Mouse (Mus musculus) brown adipose tissue, adult 24 weeks (tissue): ENCODE data around the gene Hba-a1. TPM values are rescaled to one million over a fixed set of nuclear protein-coding genes. Genes with fewer than 3 reads are reported as not detected.
"Not testable (repeated sequence)": the region's sequence is repeated elsewhere in the genome, so short reads cannot be mapped to it uniquely, and the experiment has no call there.

Source experiments
- H3K27ac ChIP-seq: fragments of 200-500 bp; replicated peaks from 2 replicates; pipeline ENCODE4 v1.5.1; 2012; ENCODE audit warnings: low read depth, mild to moderate bottlenecking, low read length
- H3K4me1 ChIP-seq: fragments of 200-500 bp; 2 replicates; pipeline ENCODE4 v1.6.1; 2012; ENCODE audit warnings: low read length, mixed read lengths; ENCODE audit not compliant: control insufficient read depth, insufficient read depth, insufficient read length
- H3K4me3 ChIP-seq: fragments of 200-500 bp; 2 replicates; pipeline ENCODE4 v1.5.1; 2012; ENCODE audit warnings: low read depth, mild to moderate bottlenecking, low read length, moderate library complexity; ENCODE audit not compliant: insufficient read depth
- polyA plus RNA-seq: library from polyadenylated mRNA; stranded (reverse); fragments of >200 nt; gene quantifications from 2 replicates; pipeline ENCODE4 v1.2.4, GENCODE M21; 2012; ENCODE audit not compliant: missing spikeins, insufficient read depth, insufficient read length

Gene Hba-a1
- polyA plus RNA-seq, 1 experiment: 66.6 TPM

DNA sequence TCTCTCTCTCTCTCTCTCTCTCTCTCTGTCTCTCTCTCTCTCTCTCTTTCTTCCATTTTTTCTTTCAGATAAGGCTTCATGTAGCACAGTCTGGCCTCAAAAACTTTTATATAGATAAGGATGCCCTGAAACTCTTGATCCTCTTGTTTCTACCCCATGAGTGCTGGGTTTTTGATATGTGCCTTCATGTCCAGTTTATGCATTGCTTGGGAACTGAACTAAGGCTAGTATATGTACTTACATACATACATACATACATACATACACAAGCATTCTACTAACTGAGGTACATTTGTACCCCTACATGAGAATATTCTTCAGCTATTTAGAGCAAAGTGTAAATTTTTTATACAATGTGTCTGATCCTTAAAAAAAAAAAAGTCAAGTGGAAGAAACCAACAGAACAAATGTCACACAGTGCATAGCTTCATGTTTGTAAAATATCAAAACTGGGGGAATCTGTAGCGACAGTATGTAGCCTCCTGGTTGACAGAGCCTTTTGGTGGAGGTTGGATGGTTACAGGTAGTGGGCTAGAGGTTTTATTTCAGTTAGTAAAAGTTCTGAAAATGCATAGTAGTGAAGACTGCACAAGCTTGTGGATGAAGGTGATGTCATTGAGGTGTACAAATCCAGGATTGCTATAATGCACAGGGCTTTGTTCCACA is 14.7 kb downstream of the Hba-a1 start:
- Histone ChIP-seq H3K27ac (no peak overlapping the region), H3K4me3 (no peak overlapping the region), H3K4me1 (no peaks in the 10 kb centered on the region)

DNA sequence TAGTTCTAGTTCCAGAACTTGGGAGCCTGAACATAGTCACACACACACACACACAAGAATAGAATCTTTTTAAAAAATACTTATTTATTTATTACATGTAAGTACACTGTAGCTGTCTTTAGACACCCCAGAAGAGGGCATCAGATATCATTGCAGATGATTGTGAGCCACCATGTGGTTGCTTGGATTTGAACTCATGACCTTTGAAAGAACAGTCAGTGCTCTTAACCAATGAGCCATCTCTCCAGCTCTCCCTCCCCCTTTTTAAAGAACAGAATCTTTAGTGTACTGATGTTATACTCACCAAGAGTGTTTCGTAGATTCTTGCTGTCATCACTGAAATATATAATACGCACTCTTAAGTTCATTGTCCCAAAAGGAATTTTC is 15.2 kb downstream of the Hba-a1 start:
- no peak overlapping the region for H3K4me3 ChIP-seq
- no peaks in the 10 kb centered on the region for H3K4me1 ChIP-seq
- no peak overlapping the region for H3K27ac ChIP-seq

- H3K4me1 ChIP-seq, H3K4me3 ChIP-seq, H3K27ac ChIP-seq: not testable (repeated sequence)
Measured at GRCm38 (mm10) chr11:32299865-32300264, 16.6 kb downstream of the Hba-a1 start, which contains the start of gene Hbq1a. Gene Hbq1a (plus strand): TSS chr11:32300069.

DNA sequence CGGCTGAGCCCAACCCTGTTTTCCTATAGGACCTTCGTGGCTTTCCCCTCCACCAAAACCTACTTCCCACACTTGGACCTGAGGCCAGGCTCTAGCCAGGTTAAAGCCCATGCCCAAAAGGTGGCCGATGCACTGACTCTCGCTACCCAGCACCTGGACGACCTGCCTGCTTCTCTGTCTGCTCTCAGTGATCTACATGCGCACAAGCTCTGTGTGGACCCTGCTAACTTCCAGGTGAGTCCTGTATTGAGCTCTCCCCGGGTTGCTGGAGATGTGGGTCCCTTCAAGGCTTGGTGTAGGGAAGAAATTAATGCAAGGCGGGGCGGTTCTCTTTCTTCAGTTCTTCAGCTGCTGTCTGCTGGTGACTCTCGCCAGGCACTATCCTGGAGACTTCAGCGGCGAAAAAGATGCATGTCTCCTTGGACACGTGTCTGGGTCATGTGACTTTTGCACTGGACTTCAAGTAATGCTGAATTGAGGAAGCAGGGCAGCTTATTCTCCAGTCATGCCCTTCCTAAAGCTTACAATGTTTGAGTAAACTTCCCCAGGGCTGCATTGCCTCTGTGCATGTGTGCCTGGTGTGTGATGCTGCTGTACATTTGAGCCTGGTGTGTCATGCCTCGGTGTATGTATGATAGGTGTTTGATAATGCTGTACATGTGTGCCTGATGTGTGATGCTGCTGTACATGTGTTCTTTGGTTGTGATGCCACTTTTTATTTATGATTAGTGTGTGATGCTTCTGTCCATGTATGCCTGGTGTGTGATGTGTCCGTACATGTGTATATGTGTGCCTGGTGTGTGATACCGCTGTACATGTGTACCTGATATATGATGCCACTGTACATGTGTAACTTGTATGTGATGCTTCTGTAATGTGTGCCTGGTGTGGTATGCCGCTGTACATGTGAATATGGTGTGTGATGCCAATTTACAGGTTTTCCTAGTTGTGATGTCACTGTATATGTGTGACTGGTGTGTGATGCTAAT is 17.3 kb downstream of the Hba-a1 start:
- Histone ChIP-seq H3K27ac (no peak overlapping the region), H3K4me1 (no peaks in the 10 kb centered on the region), H3K4me3 (no peak overlapping the region)

DNA sequence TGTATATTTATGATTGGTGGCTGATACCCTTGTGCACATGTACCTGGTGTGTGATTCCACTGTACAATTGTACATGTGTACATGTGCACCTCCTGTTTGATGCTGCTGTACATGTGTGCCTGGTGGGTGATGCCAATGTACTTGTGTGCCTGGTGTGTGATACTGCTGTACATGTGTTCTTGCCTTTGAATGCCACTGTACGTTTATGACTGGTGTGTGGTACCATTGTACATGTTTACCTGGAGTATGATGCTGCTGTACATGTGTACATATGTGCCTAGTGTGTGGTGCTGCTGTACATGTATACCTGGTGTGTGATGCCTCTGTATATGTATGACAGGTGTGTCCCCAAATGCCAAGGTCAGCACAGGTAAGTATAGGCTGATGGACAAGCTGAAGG is 18.2 kb downstream of the Hba-a1 start:
- Histone ChIP-seq H3K27ac (no peak overlapping the region), H3K4me3 (no peak overlapping the region), H3K4me1 (no peaks in the 10 kb centered on the region)

DNA sequence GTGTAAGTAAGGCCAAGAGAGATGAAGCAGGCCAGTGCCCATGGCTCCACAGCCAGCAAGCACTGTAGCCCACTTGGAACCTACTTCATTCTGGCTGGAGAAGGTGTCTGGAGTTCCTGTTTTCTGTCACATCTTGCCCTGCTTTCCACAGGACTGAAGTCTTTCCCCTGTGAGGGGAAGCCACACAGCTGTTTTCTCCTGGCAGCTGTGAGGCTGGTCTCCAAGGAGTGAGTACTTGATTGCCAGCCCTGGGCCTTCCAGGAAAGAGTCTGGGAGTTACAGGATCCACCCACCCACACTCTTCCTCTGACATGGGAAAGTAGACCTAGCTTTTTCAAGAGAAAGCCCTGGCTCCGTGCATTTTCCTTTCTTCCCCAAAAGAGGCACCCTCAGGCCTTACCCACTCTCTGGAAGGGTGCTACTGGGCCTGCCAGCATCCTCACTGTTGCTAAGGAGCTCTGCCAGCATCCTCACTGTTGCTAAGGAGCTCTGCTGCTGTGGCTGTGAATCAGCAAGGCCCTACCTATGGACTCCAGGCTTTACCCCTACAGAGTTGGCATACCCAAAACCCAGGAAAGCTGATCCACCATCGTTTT is 19.6 kb downstream of the Hba-a1 start:
- no peaks in the 10 kb centered on the region for H3K4me1 ChIP-seq
- no peak overlapping the region for H3K4me3 ChIP-seq
- H3K27ac ChIP-seq: no peak overlapping the region

- no peak overlapping the region for H3K27ac ChIP-seq
- H3K4me1 ChIP-seq: no peaks in the 10 kb centered on the region
- no peak overlapping the region for H3K4me3 ChIP-seq
Measured at GRCm38 (mm10) chr11:32303455-32303854, 20.1 kb downstream of the Hba-a1 start.

DNA sequence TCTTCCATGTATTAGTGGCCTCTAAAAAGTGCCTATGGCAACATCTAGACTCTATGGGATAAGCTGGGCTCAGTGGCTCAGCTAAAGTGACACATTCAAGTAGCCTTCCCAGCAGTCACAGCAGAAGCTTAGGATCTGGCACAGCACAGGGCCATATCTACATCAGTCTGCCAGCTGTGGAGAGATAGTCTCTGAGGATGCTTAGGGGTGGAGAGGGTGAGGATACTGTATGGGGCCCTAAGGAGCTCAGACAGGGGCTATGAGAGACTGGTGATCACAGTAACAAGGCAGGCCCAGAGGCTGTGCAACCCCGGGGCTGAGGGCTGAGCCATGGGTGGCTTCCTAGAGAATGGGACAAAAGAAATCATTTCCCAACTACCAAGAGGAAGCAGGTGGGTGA is 23.7 kb downstream of the Hba-a1 start:
- Histone ChIP-seq H3K27ac (no peak overlapping the region), H3K4me1 (no peaks in the 10 kb centered on the region)

DNA sequence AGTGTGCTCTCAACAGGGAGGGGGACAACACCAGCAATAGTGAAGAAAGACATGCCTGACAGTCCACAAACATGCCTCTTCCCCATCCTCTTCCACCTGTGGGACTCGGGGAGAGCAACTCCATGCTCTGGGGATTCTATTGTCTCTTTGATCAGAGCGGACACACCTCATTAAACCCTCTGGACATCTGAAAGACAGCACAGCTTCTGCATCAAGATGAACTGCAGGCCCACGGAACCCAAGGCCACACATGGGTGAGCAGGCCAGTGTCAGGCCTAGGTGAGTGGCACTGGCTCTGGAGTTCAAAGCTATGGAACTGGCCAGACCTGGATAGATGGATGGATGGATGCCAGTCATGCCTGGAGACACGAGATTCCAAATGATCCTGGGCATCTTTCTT is 26.1 kb downstream of the Hba-a1 start:
- Histone ChIP-seq H3K4me1 (no peaks in the 10 kb centered on the region), H3K27ac (no peak overlapping the region), H3K4me3 (no peak overlapping the region)

More for the DNA sequence above, 23.7 kb downstream of the Hba-a1 start:
- no peak overlapping the region for H3K4me3 ChIP-seq

DNA sequence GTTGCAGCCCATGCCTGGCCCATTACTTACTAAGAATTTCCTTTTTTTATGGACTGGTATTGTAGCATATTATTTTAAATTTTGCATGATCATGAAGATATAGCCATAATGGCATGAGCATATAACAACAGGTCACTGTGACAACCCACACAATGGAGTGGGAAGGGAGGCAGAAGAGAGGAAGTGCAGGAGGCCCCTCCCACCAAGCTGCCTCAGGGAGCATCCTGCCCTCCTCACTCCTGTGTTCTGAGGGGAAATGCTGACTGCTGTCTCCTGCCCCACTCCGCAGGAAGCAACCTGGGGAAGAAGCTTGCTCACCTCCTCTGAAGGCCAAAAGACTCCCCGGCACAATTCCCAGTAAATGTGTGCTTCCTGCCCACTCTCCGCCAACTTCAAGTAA is 26.6 kb downstream of the Hba-a1 start:
- Histone ChIP-seq H3K4me1 (no peaks in the 10 kb centered on the region), H3K27ac (no peak overlapping the region), H3K4me3 (no peak overlapping the region)

- no peak overlapping the region for H3K4me3 ChIP-seq
- H3K27ac ChIP-seq: no peak overlapping the region
- H3K4me1 ChIP-seq: no peaks in the 10 kb centered on the region
Measured at GRCm38 (mm10) chr11:32316009-32316408, 32.7 kb downstream of the Hba-a1 start.

GRCm38 (mm10) chr11:32320507-32321195 is 37.3 kb downstream of the Hba-a1 start:
- no peak overlapping the region for H3K27ac ChIP-seq
- no peak overlapping the region for H3K4me3 ChIP-seq
- no peaks in the 10 kb centered on the region for H3K4me1 ChIP-seq

- H3K27ac ChIP-seq: no peak overlapping the region
- H3K4me3 ChIP-seq: no peak overlapping the region
- H3K4me1 ChIP-seq: no peaks in the 10 kb centered on the region
Measured at GRCm38 (mm10) chr11:32321196-32321565, 37.9 kb downstream of the Hba-a1 start.

DNA sequence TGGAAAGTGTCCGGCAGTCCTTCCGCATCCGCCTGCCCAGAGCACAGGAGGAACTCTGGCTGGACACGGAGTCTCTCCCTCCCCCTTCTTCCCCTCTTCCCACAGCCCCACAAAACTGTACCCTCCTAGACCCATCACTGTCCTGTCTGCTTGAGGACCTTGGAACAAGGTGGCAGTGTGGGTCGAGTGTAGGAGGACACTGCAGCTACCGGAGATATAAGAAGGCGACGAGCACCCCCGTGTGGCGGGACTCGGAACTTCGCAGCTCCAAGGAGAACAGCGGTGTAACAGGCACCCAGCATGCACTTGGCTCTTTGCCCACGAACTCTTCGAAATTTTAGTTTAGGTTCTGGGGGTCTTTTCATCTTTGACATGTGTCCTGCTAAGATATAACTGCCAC is 41.3 kb downstream of the Hba-a1 start:
- Histone ChIP-seq H3K4me1 (no peaks in the 10 kb centered on the region), H3K27ac (no peak overlapping the region)

DNA sequence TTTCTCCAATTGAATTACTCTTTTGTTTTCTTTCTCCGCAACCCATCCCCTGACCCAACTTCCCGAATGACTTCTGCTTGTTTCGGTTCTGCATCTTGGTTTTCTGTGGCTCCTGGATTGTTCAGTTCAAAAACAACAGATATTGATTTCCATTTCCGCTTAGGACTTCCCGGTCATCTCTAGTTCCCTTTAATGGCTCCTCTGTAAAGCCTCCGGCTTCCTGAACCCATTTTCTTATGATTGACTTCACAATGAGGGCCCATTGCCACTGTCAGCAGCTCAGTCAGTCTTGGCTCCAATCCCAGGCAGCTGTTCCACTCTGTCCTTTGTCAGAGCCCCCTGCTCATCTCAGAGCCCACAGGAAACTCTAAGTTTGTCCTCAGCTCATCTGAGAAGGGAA is 47.8 kb downstream of the Hba-a1 start:
- no peak overlapping the region for H3K4me3 ChIP-seq
- H3K4me1 ChIP-seq: peaks cover 4% of the 10 kb centered on the region; the same call in 1 of the 2 replicates
- 0 out of 2 replicates have a peak overlapping the region, but pooled peaks have one; percentile 36 for H3K27ac ChIP-seq

More for the DNA sequence above, 41.3 kb downstream of the Hba-a1 start:
- peak overlapping the region; percentile 41 for H3K4me3 ChIP-seq
